Mouse (Mus musculus): ENCODE results near the gene Klf9. TPM values are rescaled to one million over a fixed set of nuclear protein-coding genes. Genes with fewer than 3 reads are reported as not detected.

Klf9 gene
- polyA plus RNA-seq, 1 experiment from 2014 or later: 3.2 TPM

DNA sequence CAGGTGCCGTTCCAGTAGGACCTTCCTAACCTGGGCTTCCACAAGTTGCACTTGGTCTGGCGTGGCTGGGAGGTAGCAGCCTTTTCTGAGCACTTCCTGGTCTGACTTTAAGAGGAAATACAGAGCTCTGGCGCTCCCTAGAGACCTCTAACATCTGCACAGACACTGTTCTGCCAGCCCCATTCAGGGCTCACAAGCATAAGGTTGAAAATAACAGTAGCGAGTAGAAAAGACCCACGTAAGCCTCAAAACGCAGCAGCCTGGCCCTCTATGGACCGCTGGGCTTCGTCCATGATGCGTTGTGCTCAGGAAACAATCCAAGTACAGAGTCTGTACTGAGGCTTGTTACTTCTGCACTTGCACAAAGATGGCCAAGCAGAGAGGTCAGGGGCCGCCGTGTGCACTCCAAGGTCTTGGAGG lies 10.6 kb downstream of the Klf9 start:
- ATAC-seq (ENCODE audit: insufficient number of reproducible peaks, insufficient read depth, low FRiP score, low TSS enrichment, low read depth): no peak
- Histone ChIP-seq H3K36me3 (no peaks in the 10 kb centered on the region), H3K4me1 (peaks cover 7% of the 10 kb centered on the region; the same call in 1 of the 2 replicates), H3K9me3 (no peaks in the 10 kb centered on the region), H3K9ac (no peak overlapping the region), H3K4me3 (no peak overlapping the region), H3K27me3 (no peaks in the 10 kb centered on the region), H3K27ac (no peak overlapping the region), H3K4me2 (no peak overlapping the region)
- 29% methylated on average over 11 of the region's 11 CpGs for WGBS

GRCm38 (mm10) chr19:23152201-23152640 lies 11.2 kb downstream of the Klf9 start:
- H3K4me2 ChIP-seq: no peak overlapping the region
- H3K27me3 ChIP-seq: no peaks in the 10 kb centered on the region
- no peak overlapping the region for H3K4me3 ChIP-seq
- no peak overlapping the region for H3K9ac ChIP-seq
- H3K9me3 ChIP-seq: no peaks in the 10 kb centered on the region
- no peak overlapping the region for H3K27ac ChIP-seq
- H3K36me3 ChIP-seq: no peaks in the 10 kb centered on the region
- no peak for ATAC-seq (ENCODE audit: insufficient number of reproducible peaks, insufficient read depth, low FRiP score, low TSS enrichment, low read depth)
- 21% methylated on average over 4 of the region's 4 CpGs for WGBS
- H3K4me1 ChIP-seq: peaks cover 6% of the 10 kb centered on the region; the same call in 1 of the 2 replicates

- peaks cover 6% of the 10 kb centered on the region; the same call in 1 of the 2 replicates for H3K4me1 ChIP-seq
- WGBS: 64% methylated on average over 25 of the region's 25 CpGs
- no peak overlapping the region for H3K4me2 ChIP-seq
- no peaks in the 10 kb centered on the region for H3K9me3 ChIP-seq
- no peak overlapping the region for H3K27ac ChIP-seq
- no peaks in the 10 kb centered on the region for H3K27me3 ChIP-seq
- no peak overlapping the region for H3K9ac ChIP-seq
- ATAC-seq (ENCODE audit: insufficient number of reproducible peaks, insufficient read depth, low FRiP score, low TSS enrichment, low read depth): no peak
- H3K36me3 ChIP-seq: no peaks in the 10 kb centered on the region
- H3K4me3 ChIP-seq: no peak overlapping the region
Measured at GRCm38 (mm10) chr19:23152771-23153605, 12.0 kb downstream of the Klf9 start.

- no peak overlapping the region for H3K4me3 ChIP-seq
- 88% methylated on average over 5 of the region's 5 CpGs for WGBS
- H3K9me3 ChIP-seq: no peaks in the 10 kb centered on the region
- no peak overlapping the region for H3K4me2 ChIP-seq
- no peaks in the 10 kb centered on the region for H3K27me3 ChIP-seq
- no peak overlapping the region for H3K9ac ChIP-seq
- no peak for ATAC-seq (ENCODE audit: insufficient number of reproducible peaks, insufficient read depth, low FRiP score, low TSS enrichment, low read depth)
- no peak overlapping the region for H3K27ac ChIP-seq
- H3K4me1 ChIP-seq: peaks cover 6% of the 10 kb centered on the region; the same call in 1 of the 2 replicates
- H3K36me3 ChIP-seq: no peaks in the 10 kb centered on the region
Measured at GRCm38 (mm10) chr19:23153606-23154127, 12.6 kb downstream of the Klf9 start.

- no peak overlapping the region for H3K27ac ChIP-seq
- WGBS: 68% methylated on average over 10 of the region's 10 CpGs
Measured at GRCm38 (mm10) chr19:23159780-23160395, 18.9 kb downstream of the Klf9 start.

DNA sequence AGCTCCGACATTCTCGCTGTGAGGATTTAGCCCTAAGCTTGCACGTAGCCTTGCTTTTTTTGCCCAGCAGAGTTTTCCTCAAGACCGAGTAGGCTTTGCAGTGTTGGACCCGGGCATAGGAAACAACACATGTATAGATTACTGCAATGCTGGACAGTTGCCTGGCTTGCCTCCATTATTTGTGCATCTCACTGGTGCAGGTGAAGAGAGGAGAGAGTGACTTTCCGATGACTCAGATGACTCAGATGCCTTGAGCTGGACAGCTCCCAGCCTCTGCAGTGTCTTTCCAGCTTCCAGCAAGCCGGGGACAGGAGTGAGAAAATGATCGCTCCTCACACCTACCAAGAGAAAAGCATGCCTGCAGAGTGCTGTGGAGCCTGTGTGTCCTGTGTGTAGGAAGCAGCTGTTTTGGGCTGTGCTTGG lies 21.4 kb downstream of the Klf9 start:
- Histone ChIP-seq H3K4me1 (peaks cover 19% of the 10 kb centered on the region), H3K4me2 (peak overlapping the region; percentile 9; the same call in 1 of the 2 replicates), H3K9ac (no peak overlapping the region), H3K9me3 (no peaks in the 10 kb centered on the region), H3K27me3 (0 out of 2 replicates have a peak, but pooled peaks cover 2% of the 10 kb centered on the region), H3K36me3 (no peaks in the 10 kb centered on the region), H3K4me3 (no peak overlapping the region), H3K27ac (no peak overlapping the region)
- no peak for ATAC-seq (ENCODE audit: insufficient number of reproducible peaks, insufficient read depth, low FRiP score, low TSS enrichment, low read depth)
- WGBS: 16% methylated on average over 8 of the region's 8 CpGs

More at GRCm38 (mm10) chr19:23159780-23160395, 18.9 kb downstream of the Klf9 start:
- Histone ChIP-seq H3K4me3 (no peak overlapping the region), H3K9ac (no peak overlapping the region), H3K27me3 (0 out of 2 replicates have a peak, but pooled peaks cover 2% of the 10 kb centered on the region), H3K36me3 (no peaks in the 10 kb centered on the region), H3K9me3 (no peaks in the 10 kb centered on the region), H3K4me1 (peaks cover 15% of the 10 kb centered on the region), H3K4me2 (no peak overlapping the region)
- no peak for ATAC-seq (ENCODE audit: insufficient number of reproducible peaks, insufficient read depth, low FRiP score, low TSS enrichment, low read depth)

GRCm38 (mm10) chr19:23162877-23163276 lies 21.9 kb downstream of the Klf9 start:
- H3K36me3 ChIP-seq: no peaks in the 10 kb centered on the region
- no peak overlapping the region for H3K27ac ChIP-seq
- H3K4me1 ChIP-seq: peaks cover 19% of the 10 kb centered on the region
- H3K9me3 ChIP-seq: no peaks in the 10 kb centered on the region
- H3K9ac ChIP-seq: no peak overlapping the region
- no peak overlapping the region for H3K4me3 ChIP-seq
- 0 out of 2 replicates have a peak, but pooled peaks cover 2% of the 10 kb centered on the region for H3K27me3 ChIP-seq
- peak overlapping the region; percentile 9; the same call in 1 of the 2 replicates for H3K4me2 ChIP-seq
- ATAC-seq (ENCODE audit: insufficient number of reproducible peaks, insufficient read depth, low FRiP score, low TSS enrichment, low read depth): no peak
- WGBS: 34% methylated on average over 6 of the region's 6 CpGs

DNA sequence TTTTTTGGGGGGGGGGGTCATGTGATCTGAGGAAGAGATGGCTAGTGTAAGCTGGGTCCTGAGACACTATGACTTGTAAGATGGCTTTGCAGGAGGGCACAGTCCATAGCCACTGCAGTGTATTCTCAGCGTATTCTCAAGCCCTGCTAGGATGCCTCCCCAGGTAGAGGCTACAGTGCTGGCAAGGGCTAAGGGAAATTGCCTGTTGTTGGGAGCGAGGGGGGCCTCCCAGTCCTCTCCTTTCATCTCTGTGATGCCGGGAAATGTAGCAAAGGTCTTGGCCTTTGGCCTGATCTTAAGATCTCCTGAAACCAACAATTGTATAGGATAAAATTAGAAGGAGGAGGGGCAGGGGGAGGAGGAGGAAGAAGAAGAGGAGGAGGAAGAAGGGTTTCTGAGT lies 22.3 kb downstream of the Klf9 start:
- Histone ChIP-seq H3K9me3 (no peaks in the 10 kb centered on the region), H3K4me1 (peaks cover 19% of the 10 kb centered on the region), H3K4me3 (no peak overlapping the region), H3K4me2 (no peak overlapping the region), H3K36me3 (no peaks in the 10 kb centered on the region), H3K27ac (no peak overlapping the region), H3K27me3 (0 out of 2 replicates have a peak, but pooled peaks cover 2% of the 10 kb centered on the region), H3K9ac (no peak overlapping the region)
- no peak for ATAC-seq (ENCODE audit: insufficient number of reproducible peaks, insufficient read depth, low FRiP score, low TSS enrichment, low read depth)
- WGBS: 33% methylated on average over 3 of the region's 3 CpGs

GRCm38 (mm10) chr19:23164651-23165240 lies 23.7 kb downstream of the Klf9 start:
- Histone ChIP-seq H3K27me3 (0 out of 2 replicates have a peak, but pooled peaks cover 2% of the 10 kb centered on the region), H3K4me3 (no peak overlapping the region), H3K9ac (no peak overlapping the region), H3K9me3 (no peaks in the 10 kb centered on the region), H3K4me1 (peaks cover 19% of the 10 kb centered on the region), H3K27ac (no peak overlapping the region), H3K36me3 (no peaks in the 10 kb centered on the region), H3K4me2 (no peak overlapping the region)
- ATAC-seq (ENCODE audit: insufficient number of reproducible peaks, insufficient read depth, low FRiP score, low TSS enrichment, low read depth): no peak
- 90% methylated on average over 16 of the region's 16 CpGs for WGBS

GRCm38 (mm10) chr19:23166550-23167284 lies 25.7 kb downstream of the Klf9 start:
- H3K4me2 ChIP-seq: no peak overlapping the region
- H3K4me3 ChIP-seq: no peak overlapping the region
- no peak overlapping the region for H3K27ac ChIP-seq
- WGBS: 60% methylated on average over 11 of the region's 11 CpGs
- H3K4me1 ChIP-seq: peaks cover 19% of the 10 kb centered on the region
- no peak for ATAC-seq (ENCODE audit: insufficient number of reproducible peaks, insufficient read depth, low FRiP score, low TSS enrichment, low read depth)
- H3K9ac ChIP-seq: no peak overlapping the region
- H3K27me3 ChIP-seq: 0 out of 2 replicates have a peak, but pooled peaks cover 2% of the 10 kb centered on the region
- H3K9me3 ChIP-seq: no peaks in the 10 kb centered on the region
- H3K36me3 ChIP-seq: no peaks in the 10 kb centered on the region
